Mouse (Mus musculus) hindbrain, embryonic 12.5 days (tissue): ENCODE results near the gene Cwh43. TPM values are rescaled to one million over a fixed set of nuclear protein-coding genes. Genes with fewer than 3 reads are reported as not detected.
A peak's percentile ranks its signal among the peaks of the same experiment; 100 is the strongest.
"Not testable (repeated sequence)": the region's sequence is repeated elsewhere in the genome, so short reads cannot be mapped to it uniquely, and the experiment has no call there.

Source experiments
- ATAC-seq: fragments of 200-750 bp; cut with Nextera tagmentation; 2 replicates; pipeline ENCODE4 v1.8.0; 2017; ENCODE audit warnings: moderate TSS enrichment; ENCODE audit not compliant: low FRiP score
- H3K27ac ChIP-seq: fragments of 300-500 bp; sonication (generic); 2 replicates; pipeline ENCODE4 v1.5.1; 2016; ENCODE audit warnings: mild to moderate bottlenecking
- H3K27me3 ChIP-seq: fragments of 300-500 bp; sonication (generic); 2 replicates; pipeline ENCODE4 v1.6.1; 2016; ENCODE audit warnings: mild to moderate bottlenecking
- H3K36me3 ChIP-seq: fragments of 300-500 bp; sonication (generic); 2 replicates; pipeline ENCODE4 v1.6.1; 2016; ENCODE audit warnings: mild to moderate bottlenecking
- H3K4me1 ChIP-seq: fragments of 300-500 bp; sonication (generic); 2 replicates; pipeline ENCODE4 v1.6.1; 2016
- H3K4me2 ChIP-seq: fragments of 300-500 bp; sonication (generic); replicated peaks from 2 replicates; pipeline ENCODE4 v1.6.1; 2016; ENCODE audit warnings: mild to moderate bottlenecking
- H3K4me3 ChIP-seq: fragments of 300-500 bp; sonication (generic); 2 replicates; pipeline ENCODE4 v1.5.1; 2016; ENCODE audit warnings: mild to moderate bottlenecking
- H3K9ac ChIP-seq: fragments of 300-500 bp; sonication (generic); 2 replicates; pipeline ENCODE4 v1.6.1; 2016; ENCODE audit warnings: mild to moderate bottlenecking, moderate library complexity
- H3K9me3 ChIP-seq: fragments of 300-500 bp; sonication (generic); replicated peaks from 2 replicates; pipeline ENCODE4 v1.6.1; 2016; ENCODE audit warnings: mild to moderate bottlenecking
- WGBS: fragments of 180-500 bp; shearing (Covaris S2); methylation state at CpG from one replicate; pipeline ENCODE4 v1.1.7; 2016; 5-methylcytosine and 5-hydroxymethylcytosine counted together
- polyA plus RNA-seq: library from polyadenylated mRNA; unstranded; fragments of >200 nt; fragmentation: Nextera tagmentation; extraction: Ambion mirVana; gene quantifications from 2 replicates; pipeline ENCODE4 v1.2.1, GENCODE M21; 2016

The Cwh43 gene
- polyA plus RNA-seq, 1 experiment from 2014 or later: not detected

GRCm38 (mm10) chr5:73454502-73455306, 48.8 kb downstream of the Cwh43 start:
- no peak overlapping the region for H3K9ac ChIP-seq
- no peak overlapping the region for H3K27ac ChIP-seq
- WGBS: 79% methylated on average over 2 of the region's 2 CpGs
- no peaks in the 10 kb centered on the region for H3K36me3 ChIP-seq
- no peaks in the 10 kb centered on the region for H3K4me1 ChIP-seq
- H3K4me2 ChIP-seq: no peak overlapping the region
- H3K9me3 ChIP-seq: no peaks in the 10 kb centered on the region
- ATAC-seq: no peak
- no peak overlapping the region for H3K4me3 ChIP-seq
- no peaks in the 10 kb centered on the region for H3K27me3 ChIP-seq

GRCm38 (mm10) chr5:73455307-73455687, 49.4 kb downstream of the Cwh43 start:
- H3K36me3 ChIP-seq: no peaks in the 10 kb centered on the region
- ATAC-seq: no peak
- 88% methylated on average over 5 of the region's 5 CpGs for WGBS

GRCm38 (mm10) chr5:73468462-73469433, 62.9 kb downstream of the Cwh43 start:
- 86% methylated on average over 16 of the region's 16 CpGs for WGBS
- Histone ChIP-seq H3K27ac (no peak overlapping the region), H3K9ac (no peak overlapping the region), H3K4me1 (no peaks in the 10 kb centered on the region), H3K4me3 (no peak overlapping the region), H3K9me3 (no peaks in the 10 kb centered on the region), H3K4me2 (no peak overlapping the region), H3K27me3 (no peaks in the 10 kb centered on the region), H3K36me3 (no peaks in the 10 kb centered on the region)
- no peak for ATAC-seq

More at GRCm38 (mm10) chr5:73455307-73455687, 49.4 kb downstream of the Cwh43 start:
- Histone ChIP-seq H3K27me3 (no peaks in the 10 kb centered on the region), H3K27ac (no peak overlapping the region), H3K4me2 (no peak overlapping the region), H3K9me3 (no peaks in the 10 kb centered on the region), H3K9ac (no peak overlapping the region), H3K4me1 (no peaks in the 10 kb centered on the region), H3K4me3 (no peak overlapping the region)

- WGBS: 91% methylated on average over 20 of the region's 20 CpGs
- Histone ChIP-seq H3K36me3 (no peaks in the 10 kb centered on the region), H3K27me3 (no peaks in the 10 kb centered on the region), H3K9me3 (no peaks in the 10 kb centered on the region), H3K27ac (no peak overlapping the region), H3K4me3 (no peak overlapping the region), H3K4me1 (no peaks in the 10 kb centered on the region), H3K4me2 (no peak overlapping the region), H3K9ac (no peak overlapping the region)
- ATAC-seq: no peak
These were observed 68.8 kb downstream of the Cwh43 start for GRCm38 (mm10) chr5:73474412-73475405.

GRCm38 (mm10) chr5:73480700-73481099, 74.8 kb downstream of the Cwh43 start, which contains the start of gene Dcun1d4:
Gene Dcun1d4 (plus strand): TSS chr5:73481000.
- no peak within 1 kb of the TSS for H3K4me3 ChIP-seq
- ATAC-seq: no peak
- H3K27me3 ChIP-seq: no peaks in the 10 kb centered on the region
- H3K4me2 ChIP-seq: no peak within 1 kb of the TSS
- no peaks in the 10 kb centered on the region for H3K36me3 ChIP-seq
- WGBS: 86% methylated on average over 7 of the region's 7 CpGs
- H3K9ac ChIP-seq: no peak within 1 kb of the TSS
- peaks cover 7% of the 10 kb centered on the region; the same call in 1 of the 2 replicates for H3K4me1 ChIP-seq
- no peak within 1 kb of the TSS for H3K27ac ChIP-seq
- no peaks in the 10 kb centered on the region for H3K9me3 ChIP-seq

GRCm38 (mm10) chr5:73481401-73481800, 75.5 kb downstream of the Cwh43 start:
- no peak overlapping the region for H3K27ac ChIP-seq
- no peaks in the 10 kb centered on the region for H3K9me3 ChIP-seq
- H3K27me3 ChIP-seq: no peaks in the 10 kb centered on the region
- WGBS: 87% methylated on average over 7 of the region's 7 CpGs
- no peak for ATAC-seq
- no peaks in the 10 kb centered on the region for H3K36me3 ChIP-seq
- H3K4me2 ChIP-seq: no peak overlapping the region
- no peak overlapping the region for H3K4me3 ChIP-seq
- H3K9ac ChIP-seq: no peak overlapping the region
- peaks cover 7% of the 10 kb centered on the region; the same call in 1 of the 2 replicates for H3K4me1 ChIP-seq

- H3K9me3 ChIP-seq, H3K36me3 ChIP-seq, H3K4me1 ChIP-seq, H3K9ac ChIP-seq, ATAC-seq, H3K4me3 ChIP-seq, H3K27ac ChIP-seq, H3K27me3 ChIP-seq, H3K4me2 ChIP-seq: not testable (repeated sequence)
- 97% methylated on average over 1 of the region's 1 CpGs for WGBS
These were observed 76.5 kb downstream of the Cwh43 start for GRCm38 (mm10) chr5:73482381-73482780.

- peak overlapping the region; percentile 16; the same call in 1 of the 2 replicates for H3K4me3 ChIP-seq
- H3K4me1 ChIP-seq: peaks cover 7% of the 10 kb centered on the region; the same call in 1 of the 2 replicates
- peak overlapping the region; percentile 67 for H3K27ac ChIP-seq
- 32% methylated on average over 5 of the region's 5 CpGs for WGBS
- ATAC-seq: peak; percentile 74
- no peaks in the 10 kb centered on the region for H3K36me3 ChIP-seq
- peak overlapping the region; percentile 29; the same call in 1 of the 2 replicates for H3K4me2 ChIP-seq
- H3K9ac ChIP-seq: peak overlapping the region; percentile 38; the same call in 1 of the 2 replicates
- no peaks in the 10 kb centered on the region for H3K9me3 ChIP-seq
- H3K27me3 ChIP-seq: no peaks in the 10 kb centered on the region
These were observed 78.2 kb downstream of the Cwh43 start for GRCm38 (mm10) chr5:73484016-73484615.

GRCm38 (mm10) chr5:73486451-73486850, 80.6 kb downstream of the Cwh43 start:
- no peaks in the 10 kb centered on the region for H3K9me3 ChIP-seq
- no peak overlapping the region for H3K9ac ChIP-seq
- peaks cover 11% of the 10 kb centered on the region; the same call in 1 of the 2 replicates for H3K4me1 ChIP-seq
- no peak for ATAC-seq
- no peaks in the 10 kb centered on the region for H3K27me3 ChIP-seq
- no peak overlapping the region for H3K4me2 ChIP-seq
- no peak overlapping the region for H3K4me3 ChIP-seq
- H3K27ac ChIP-seq: no peak overlapping the region
- H3K36me3 ChIP-seq: no peaks in the 10 kb centered on the region
- 55% methylated on average over 4 of the region's 4 CpGs for WGBS

- Histone ChIP-seq H3K27me3 (no peaks in the 10 kb centered on the region), H3K27ac (peak overlapping the region; percentile 90), H3K36me3 (no peaks in the 10 kb centered on the region), H3K9me3 (no peaks in the 10 kb centered on the region), H3K4me2 (peak overlapping the region; percentile 94), H3K9ac (peak overlapping the region; percentile 61), H3K4me3 (peak overlapping the region; percentile 90), H3K4me1 (peaks cover 9% of the 10 kb centered on the region)
- WGBS: 6% methylated on average over 14 of the region's 14 CpGs
- ATAC-seq: no peak
These were observed 84.0 kb downstream of the Cwh43 start for GRCm38 (mm10) chr5:73489915-73490314.

GRCm38 (mm10) chr5:73490596-73491073, 84.8 kb downstream of the Cwh43 start:
- Histone ChIP-seq H3K4me1 (peaks cover 9% of the 10 kb centered on the region), H3K27ac (peak overlapping the region; percentile 95), H3K4me3 (peak overlapping the region; percentile 90), H3K9me3 (no peaks in the 10 kb centered on the region), H3K4me2 (peak overlapping the region; percentile 94), H3K36me3 (no peaks in the 10 kb centered on the region), H3K9ac (peak overlapping the region; percentile 61), H3K27me3 (no peaks in the 10 kb centered on the region)
- WGBS: under 1% methylated on average over 30 of the region's 37 CpGs
- ATAC-seq: peak; percentile 97
